Mouse (Mus musculus): Measurements from ENCODE around the gene Grxcr1.
A peak's percentile ranks its signal among the peaks of the same experiment; 100 is the strongest.

Gene Grxcr1

GRCm38 (mm10) chr5:68087174-68087573 is 55.5 kb downstream of the Grxcr1 start:
- no peak for DNase-seq (ENCODE audit: low read depth, low spot score)

- no peak for DNase-seq (ENCODE audit: low read depth, low spot score)
Observed at GRCm38 (mm10) chr5:68093085-68093484, 61.5 kb downstream of the Grxcr1 start.

GRCm38 (mm10) chr5:68097665-68098624 is 66.3 kb downstream of the Grxcr1 start:
- DNase-seq (ENCODE audit: low read depth, low spot score) = peak; percentile 70

- peak; percentile 88 for DNase-seq (ENCODE audit: low read depth, low spot score)
Observed at GRCm38 (mm10) chr5:68112430-68113036, 80.9 kb downstream of the Grxcr1 start.

- peak; percentile 48 for DNase-seq (ENCODE audit: low read depth, low spot score)
Observed at GRCm38 (mm10) chr5:68120880-68121279, 89.2 kb downstream of the Grxcr1 start.

- no peak for DNase-seq (ENCODE audit: low read depth, low spot score)
Observed at GRCm38 (mm10) chr5:68122883-68123282, 91.2 kb downstream of the Grxcr1 start.

GRCm38 (mm10) chr5:68125478-68125877 is 93.8 kb downstream of the Grxcr1 start:
- DNase-seq (ENCODE audit: low read depth, low spot score) = no peak

- DNase-seq (ENCODE audit: low read depth, low spot score) = peak; percentile 76
Observed at GRCm38 (mm10) chr5:68128421-68128820, 96.8 kb downstream of the Grxcr1 start.

GRCm38 (mm10) chr5:68128821-68129608 is 97.4 kb downstream of the Grxcr1 start:
- DNase-seq (ENCODE audit: low read depth, low spot score) = no peak

- peak; percentile 5 for DNase-seq (ENCODE audit: low read depth, low spot score)
Observed at GRCm38 (mm10) chr5:68146818-68147217, 115.2 kb downstream of the Grxcr1 start.

- DNase-seq (ENCODE audit: low read depth, low spot score) = peak; percentile 98
Observed at GRCm38 (mm10) chr5:68149946-68150345, 118.3 kb downstream of the Grxcr1 start.

- DNase-seq (ENCODE audit: low read depth, low spot score) = peak; percentile 16
Observed at GRCm38 (mm10) chr5:68150347-68151043, 118.9 kb downstream of the Grxcr1 start.

- DNase-seq (ENCODE audit: low read depth, low spot score) = no peak
Observed at GRCm38 (mm10) chr5:68162503-68162902, 130.9 kb downstream of the Grxcr1 start.

- DNase-seq (ENCODE audit: low read depth, low spot score) = no peak
Observed at GRCm38 (mm10) chr5:68165954-68166353, 134.3 kb downstream of the Grxcr1 start.
